Mouse (Mus musculus): Measurements from ENCODE around the gene 2510039O18Rik.

2510039O18Rik gene

DNA sequence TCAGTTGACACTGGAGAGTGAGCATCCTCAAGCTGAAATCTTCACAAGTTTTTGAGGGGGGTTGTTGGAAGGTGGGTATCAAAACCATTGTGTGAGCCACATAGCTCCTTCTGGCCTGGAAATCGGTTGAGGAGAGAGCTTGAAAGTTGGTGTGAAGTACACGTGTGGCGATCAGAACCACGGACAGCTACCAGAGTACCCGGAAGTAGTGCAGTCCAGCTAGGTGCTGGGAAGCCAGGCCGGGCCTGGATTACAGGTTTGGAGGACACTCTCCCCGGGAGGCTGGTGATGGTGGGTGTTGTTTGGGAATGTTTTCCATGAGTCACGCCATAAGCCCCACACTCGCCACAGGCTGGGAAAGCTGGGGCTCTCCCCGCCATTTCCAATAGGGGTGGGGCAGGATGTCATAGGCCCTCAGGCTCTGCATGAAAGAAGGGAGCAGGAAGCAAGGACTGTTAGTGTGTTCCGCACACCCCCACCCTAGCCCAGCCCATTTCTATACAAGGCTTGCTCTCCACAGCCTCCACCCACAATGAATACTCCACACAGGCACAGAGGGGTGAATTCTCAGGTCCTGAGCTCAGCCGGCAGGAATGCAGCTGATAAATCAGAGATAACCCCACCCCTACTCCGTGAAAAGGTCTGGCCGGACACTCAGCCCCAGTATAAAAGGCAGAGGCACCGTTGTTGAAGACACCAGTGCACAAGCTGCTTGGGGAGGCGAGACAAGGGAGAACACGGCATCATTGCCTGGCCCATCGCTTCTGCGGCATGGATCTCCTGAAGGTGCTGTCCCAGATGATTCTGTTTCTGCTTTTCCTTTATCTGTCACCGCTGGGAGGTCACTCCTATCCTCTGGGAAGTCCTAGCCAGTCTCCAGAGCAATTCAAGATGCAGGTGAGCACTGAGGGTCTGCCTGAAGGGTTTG is 44.8 kb downstream of the 2510039O18Rik start, which contains the start of gene Nppb:
TSS of gene Nppb (plus strand) at position 584 of the 928 bp plus-strand sequence.
- DNase-seq (ENCODE audit: low spot score in 2 of 2) = no peak

DNA sequence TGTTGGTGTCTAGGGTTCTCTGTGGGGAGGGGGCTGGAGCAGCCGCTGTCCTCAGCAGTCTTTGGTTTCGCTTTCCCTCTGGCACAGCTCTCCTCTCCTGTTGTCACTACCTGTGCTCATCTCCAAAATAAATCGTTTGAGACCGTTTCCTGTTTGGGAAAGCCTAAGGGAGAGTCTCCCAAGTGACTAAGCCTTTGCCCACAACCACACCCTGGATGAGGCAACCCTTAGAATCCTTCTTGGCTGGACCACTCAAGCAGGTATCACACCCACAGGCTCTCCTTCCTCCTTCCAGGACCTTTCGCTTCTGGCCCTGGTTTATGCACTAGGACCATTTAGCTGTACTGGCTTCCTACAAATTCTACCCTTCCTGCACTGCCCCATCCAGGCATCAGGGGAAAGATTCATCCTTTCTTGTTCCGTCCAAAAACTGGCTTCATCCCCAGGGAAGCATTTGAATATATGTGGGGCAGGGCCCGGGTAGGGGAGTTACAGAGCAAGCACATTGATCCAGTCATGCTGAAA is 52.9 kb downstream of the 2510039O18Rik start:
- no peak for DNase-seq (ENCODE audit: low spot score in 2 of 2)

DNA sequence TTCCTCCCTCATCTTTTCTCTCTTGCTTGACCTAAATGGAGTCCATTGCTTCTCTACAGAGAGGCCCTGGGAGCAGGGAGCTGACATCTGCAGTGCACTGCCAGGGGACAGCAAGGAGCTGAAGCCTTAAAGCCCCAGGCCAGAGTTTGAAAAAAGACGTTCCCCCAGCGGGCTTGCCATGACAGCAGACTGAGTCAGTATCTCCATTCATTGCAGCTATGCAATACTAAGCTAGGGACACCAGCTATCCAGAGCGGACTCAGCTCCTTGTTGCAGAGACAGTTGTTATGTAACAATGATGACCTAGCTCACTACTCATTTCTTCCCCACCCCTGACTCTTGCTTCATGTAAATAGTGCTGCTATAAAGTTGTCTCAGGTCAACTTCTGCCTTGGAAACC is 54.6 kb downstream of the 2510039O18Rik start:
- DNase-seq (ENCODE audit: low spot score in 2 of 2) = no peak
